Mouse (Mus musculus) C2C12 (cell line): ENCODE data around the gene Usp42.

ENCODE experiments used
- CEBPB ChIP-seq: IDR thresholded peaks from one replicate; pipeline ENCODE4 v1.6.1; 2011; ENCODE audit warnings: low read depth, mild to moderate bottlenecking, control low read depth, moderate library complexity
- CTCF ChIP-seq: IDR thresholded peaks from one replicate; pipeline ENCODE4 v1.5.1; 2011; ENCODE audit not compliant: control insufficient read depth, insufficient read depth, insufficient read length
- MAX ChIP-seq: IDR thresholded peaks from one replicate; pipeline ENCODE4 v1.6.1; 2011; ENCODE audit warnings: mild to moderate bottlenecking, control low read depth
- MYOD1 ChIP-seq: IDR thresholded peaks from one replicate; pipeline ENCODE4 v1.6.1; 2011; ENCODE audit warnings: low read depth; ENCODE audit not compliant: control insufficient read depth, insufficient read length
- MYOG ChIP-seq: IDR thresholded peaks from one replicate; pipeline ENCODE4 v1.6.1; 2011; ENCODE audit not compliant: control insufficient read depth, insufficient read length; ENCODE audit errors: extremely low read depth

GRCm38 (mm10) chr5:143700247-143700646, 31.8 kb downstream of the Usp42 start:
- TF ChIP-seq CEBPB (no peak), CTCF (no peak), MAX (no peak), MYOD1 (no peak), MYOG (no peak)
